Mouse (Mus musculus): ENCODE measurements around the gene Hfe2.

DNA sequence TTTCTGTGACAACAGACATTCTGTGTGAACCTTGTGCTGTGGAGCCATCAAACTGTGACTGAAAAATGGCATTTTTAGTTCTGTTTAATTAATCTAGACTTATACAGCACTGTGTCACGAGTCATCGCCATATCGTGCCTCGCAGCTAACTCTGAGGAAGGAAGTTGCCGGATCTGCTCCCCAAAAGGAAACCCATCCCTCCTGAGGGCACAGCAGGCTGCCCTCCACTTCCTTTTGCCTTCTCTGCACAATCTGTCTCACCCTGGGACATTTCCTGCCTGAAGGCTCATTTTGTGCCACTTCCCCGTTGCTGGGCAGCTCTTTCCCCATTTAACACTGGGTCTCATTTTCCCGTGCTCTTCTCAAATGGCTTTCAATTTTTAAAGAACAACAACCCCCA, 39.7 kb downstream of the Hfe2 start:
- TF ChIP-seq CTCF (IDR thresholded peaks at IDR 0.05; ENCODE audit: extremely low read depth, insufficient read depth, low read length) (no peak), POLR2A (IDR thresholded peaks at IDR 0.05; ENCODE audit: extremely low read depth, insufficient read depth, low read length) (no peak)

Data from cortical plate, adult 2 months (tissue).